Mouse (Mus musculus) kidney, adult 9 months (tissue): Measurements from ENCODE around the gene Fndc3a.

Experiments used
- DNase-seq: peaks from one replicate; pipeline ENCODE4 v3.0.0; 2022

The Fndc3a gene

GRCm38 (mm10) chr14:72532028-72532917 lies 177.5 kb downstream of the Fndc3a start:
- peak; percentile 79 for DNase-seq

- peak; percentile 67 for DNase-seq
These were observed 182.7 kb downstream of the Fndc3a start for GRCm38 (mm10) chr14:72527126-72527525.

- DNase-seq = peak; percentile 68
These were observed 190.2 kb downstream of the Fndc3a start for GRCm38 (mm10) chr14:72519561-72519960.

DNA sequence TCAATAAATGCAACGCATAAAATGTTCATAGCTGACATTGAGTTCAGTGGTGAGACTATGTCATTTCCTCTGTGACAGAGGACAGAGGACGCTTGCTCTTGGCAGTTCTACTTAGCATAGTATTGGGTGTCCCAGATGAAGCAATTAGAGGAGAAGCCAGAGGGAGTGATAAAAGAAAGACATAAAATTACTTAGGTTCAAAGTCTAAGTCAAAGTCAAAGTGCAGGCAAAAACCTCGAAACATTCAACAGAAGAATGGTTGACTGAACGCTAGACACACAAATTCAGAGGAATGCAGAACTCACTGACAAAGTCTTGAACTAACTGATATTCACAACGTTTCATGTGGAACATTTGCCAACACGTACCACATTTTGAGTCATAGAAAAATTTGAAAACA lies 191.0 kb downstream of the Fndc3a start:
- peak; percentile 70 for DNase-seq

DNA sequence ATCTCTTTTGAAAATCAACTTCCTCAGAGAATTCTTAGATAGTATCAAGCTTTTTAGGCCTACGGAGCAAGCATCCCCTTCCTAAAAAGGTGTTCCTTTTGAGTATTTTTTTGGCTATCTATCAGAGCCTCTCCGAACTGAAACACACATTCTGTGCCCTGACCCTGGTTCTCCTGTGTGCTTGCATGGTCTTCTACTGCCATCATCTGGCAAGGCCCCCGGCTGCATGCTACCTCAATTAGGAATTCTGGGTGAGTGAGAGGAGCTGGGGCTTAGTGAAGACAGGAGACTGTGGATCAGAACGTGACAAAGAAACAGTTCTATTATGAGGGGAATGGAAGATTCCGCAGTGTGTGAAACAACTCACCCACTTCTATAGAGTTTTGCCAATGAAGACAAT lies 193.4 kb downstream of the Fndc3a start:
- peak; percentile 70 for DNase-seq

DNA sequence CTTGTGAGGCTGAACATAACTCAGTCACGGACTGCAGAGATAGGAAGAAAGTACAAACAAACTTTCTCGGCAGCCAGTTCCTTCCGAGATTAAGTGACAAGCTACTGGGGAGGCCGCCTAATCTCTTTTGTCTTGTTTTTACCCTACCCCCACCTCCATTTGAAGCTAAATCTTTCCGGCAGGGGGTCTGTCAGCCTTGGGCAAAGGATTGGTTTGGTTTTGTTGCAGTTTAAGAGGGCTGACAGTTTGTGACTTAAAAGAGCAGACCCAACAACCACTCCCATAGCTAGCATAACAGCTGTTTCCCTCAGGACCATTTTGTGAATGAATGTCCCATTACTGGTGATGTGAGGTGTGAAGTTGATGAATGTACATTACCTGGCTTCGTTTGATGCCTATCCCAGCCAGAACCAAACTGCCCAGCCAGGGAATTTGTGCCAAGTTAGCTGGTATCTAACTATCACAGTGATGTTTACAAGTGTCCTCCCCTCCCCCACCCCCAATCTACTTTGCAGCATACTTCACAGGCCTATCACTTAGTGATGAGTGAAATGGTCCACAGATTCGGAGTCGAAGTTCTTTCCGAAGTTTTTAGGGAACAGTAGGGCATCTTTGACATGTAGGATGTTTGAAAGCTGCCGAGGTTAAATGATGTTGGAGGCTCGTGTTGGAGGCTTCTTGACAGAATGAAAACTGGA lies 202.9 kb downstream of the Fndc3a start:
- no peak for DNase-seq

DNA sequence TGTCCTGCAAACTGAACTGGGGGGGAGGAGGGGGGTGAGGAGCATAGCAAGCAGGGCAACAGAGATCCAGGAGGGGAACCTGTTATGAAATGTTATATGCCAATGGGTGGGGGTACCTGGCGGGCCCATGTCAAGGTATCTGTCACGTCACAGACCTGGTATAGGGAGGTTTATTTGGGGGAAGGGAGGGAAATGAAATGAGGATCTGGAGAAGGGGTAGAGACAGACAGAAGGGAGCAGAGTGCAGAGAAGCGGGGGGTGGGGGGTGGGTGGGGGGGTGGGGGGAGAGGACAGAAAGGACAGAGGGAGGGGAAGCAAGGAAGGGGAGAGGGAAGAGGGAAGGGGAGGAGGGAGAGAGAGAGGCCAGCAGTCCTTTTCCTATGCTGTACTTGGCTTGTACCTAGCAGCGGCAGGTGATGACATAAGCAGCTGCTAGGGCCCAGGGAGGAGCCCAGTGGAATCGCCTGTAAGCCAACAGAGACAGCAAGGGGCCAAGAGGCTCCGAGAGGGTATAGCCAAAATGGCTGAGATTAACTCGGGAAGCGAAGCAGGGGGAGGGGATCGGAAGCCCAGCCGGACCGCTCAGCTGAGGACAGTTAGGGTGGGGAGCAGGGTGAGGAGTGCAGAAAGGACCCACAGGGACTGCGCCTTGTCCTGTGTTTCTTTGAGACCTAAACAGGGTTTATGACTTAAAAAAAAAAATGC lies 203.6 kb downstream of the Fndc3a start:
- DNase-seq = no peak

- no peak for DNase-seq
These were observed 204.8 kb downstream of the Fndc3a start for GRCm38 (mm10) chr14:72504985-72505384.

DNA sequence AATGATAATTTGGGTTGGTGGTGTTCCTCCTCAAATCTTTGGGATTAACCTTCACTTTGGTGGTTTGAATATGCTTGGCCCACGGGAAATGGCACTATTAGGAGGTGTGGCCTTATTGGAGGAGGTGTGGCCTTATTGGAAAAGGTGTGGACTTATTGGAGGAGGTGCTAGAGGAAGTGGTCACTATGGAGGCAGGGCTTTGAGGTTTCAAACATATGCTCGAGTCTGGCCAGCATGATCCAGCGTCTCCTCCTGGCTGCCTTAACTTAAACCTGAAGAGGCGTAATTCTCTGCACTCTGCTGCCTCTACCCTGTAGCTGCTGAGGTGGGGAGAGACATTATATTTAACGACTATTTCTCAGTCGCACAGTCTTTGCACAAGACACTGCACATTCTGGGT lies 206.6 kb downstream of the Fndc3a start:
- no peak for DNase-seq

DNA sequence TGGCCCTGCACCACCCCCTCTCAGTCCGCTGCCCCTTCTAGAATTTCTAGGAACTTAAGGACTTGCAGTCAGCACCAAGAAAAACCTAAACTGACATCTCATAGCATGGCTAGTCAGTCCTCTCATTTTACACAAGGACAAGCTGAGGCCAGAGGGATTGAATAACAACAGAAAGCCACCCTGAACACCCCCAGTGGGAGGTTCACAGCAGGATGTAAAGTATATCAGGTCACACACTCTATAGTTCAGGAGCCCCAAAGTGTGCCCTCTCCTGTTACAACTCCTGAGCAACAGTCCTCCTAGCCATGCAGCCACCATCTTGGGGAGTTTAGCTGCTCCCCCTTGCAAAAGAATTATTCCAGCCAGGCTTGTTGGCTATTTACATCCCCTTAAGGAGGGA lies 216.0 kb downstream of the Fndc3a start:
- DNase-seq = no peak

DNA sequence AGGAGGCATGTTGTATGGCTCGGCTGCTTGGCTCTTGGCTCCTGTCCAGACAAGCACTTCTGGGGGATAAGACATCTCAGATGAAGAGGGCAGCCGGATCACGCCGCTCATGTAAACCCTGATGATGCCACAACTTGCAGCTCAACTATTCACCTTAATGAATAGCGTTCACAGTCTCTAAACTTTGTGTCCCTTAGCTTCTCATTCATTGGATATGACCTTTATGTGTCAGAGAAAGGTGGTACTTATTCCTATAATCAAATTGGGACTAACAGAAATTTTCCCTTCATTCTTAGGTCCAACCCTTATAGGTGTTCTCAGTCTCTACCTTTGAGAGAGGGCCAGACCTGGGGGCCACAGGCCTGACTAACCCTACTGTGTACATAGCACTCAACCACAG lies 218.1 kb downstream of the Fndc3a start, which contains the start of gene Gm9195:
TSS of gene Gm9195 (minus strand) at position 101 of the 400 bp plus-strand sequence.
- no peak for DNase-seq

GRCm38 (mm10) chr14:72490367-72490766 lies 219.4 kb downstream of the Fndc3a start:
- no peak for DNase-seq
